Mouse (Mus musculus) urinary bladder, postnatal 4 days (tissue): ENCODE measurements around the gene Olfr1375.
"Not testable (repeated sequence)": the region's sequence is repeated elsewhere in the genome, so short reads cannot be mapped to it uniquely, and the experiment has no call there.

Experiments used
- DNase-seq, 2 experiments: peaks; one replicate each; pipeline ENCODE4 v3.0.0; 2021 to 2022; ENCODE audit warnings: low spot score in 2 of 2

The Olfr1375 gene

GRCm38 (mm10) chr11:51047809-51048208, at the start of gene Olfr1375:
TSS of gene Olfr1375 (plus strand) at chr11:51048109.
- DNase-seq = not testable (repeated sequence)

- no peak for DNase-seq
These were observed 44.6 kb upstream of the Olfr1375 start, which contains the start of gene Olfr51 for GRCm38 (mm10) chr11:51003296-51003695. TSS of gene Olfr51 (plus strand) at chr11:51003596.

- peak; percentile 33 to 67 for DNase-seq
These were observed 36.1 kb upstream of the Olfr1375 start for GRCm38 (mm10) chr11:51011821-51012220.

- no peak for DNase-seq
These were observed 34.0 kb upstream of the Olfr1375 start, which contains the start of gene Olfr54 for GRCm38 (mm10) chr11:51013936-51014335. TSS of gene Olfr54 (plus strand) at chr11:51014236.

- no peak for DNase-seq
These were observed 31.6 kb upstream of the Olfr1375 start for GRCm38 (mm10) chr11:51016341-51016740.

GRCm38 (mm10) chr11:51026811-51027210, 21.1 kb upstream of the Olfr1375 start:
- not testable (repeated sequence) for DNase-seq

- not testable (repeated sequence) for DNase-seq
These were observed 18.5 kb upstream of the Olfr1375 start for GRCm38 (mm10) chr11:51029381-51029780.

GRCm38 (mm10) chr11:51030225-51030624, 17.7 kb upstream of the Olfr1375 start:
- no peak for DNase-seq

GRCm38 (mm10) chr11:51032851-51033250, 15.1 kb upstream of the Olfr1375 start:
- DNase-seq = no peak

- DNase-seq = not testable (repeated sequence)
These were observed 13.8 kb upstream of the Olfr1375 start for GRCm38 (mm10) chr11:51034141-51034540.

- DNase-seq = no peak
These were observed 12.0 kb upstream of the Olfr1375 start for GRCm38 (mm10) chr11:51035951-51036350.

- not testable (repeated sequence) for DNase-seq
These were observed 3.1 kb upstream of the Olfr1375 start for GRCm38 (mm10) chr11:51044776-51045175.

GRCm38 (mm10) chr11:51051678-51052077, 3.8 kb downstream of the Olfr1375 start:
- DNase-seq = no peak

- no peak for DNase-seq
These were observed 5.3 kb downstream of the Olfr1375 start for GRCm38 (mm10) chr11:51053230-51053629.

- DNase-seq = peak in 1 of 2 experiments; percentile 50
These were observed 11.3 kb downstream of the Olfr1375 start, which contains the start of gene Zfp354a for GRCm38 (mm10) chr11:51059151-51059571. TSS of gene Zfp354a (plus strand) at chr11:51059257.

- no peak for DNase-seq
These were observed 11.7 kb downstream of the Olfr1375 start for GRCm38 (mm10) chr11:51059640-51060039.

GRCm38 (mm10) chr11:51060981-51061380, 13.1 kb downstream of the Olfr1375 start:
- no peak for DNase-seq

GRCm38 (mm10) chr11:51063276-51063675, 15.4 kb downstream of the Olfr1375 start:
- no peak for DNase-seq

- no peak for DNase-seq
These were observed 15.9 kb downstream of the Olfr1375 start for GRCm38 (mm10) chr11:51063841-51064240.

GRCm38 (mm10) chr11:51084527-51084926, 36.6 kb downstream of the Olfr1375 start:
- no peak for DNase-seq

GRCm38 (mm10) chr11:51085269-51085668, 37.4 kb downstream of the Olfr1375 start:
- no peak for DNase-seq
